Mouse (Mus musculus) 3T3-L1 (cell line): Measurements from ENCODE around the gene Slc9a4.
"Not testable (repeated sequence)": the region's sequence is repeated elsewhere in the genome, so short reads cannot be mapped to it uniquely, and the experiment has no call there.

ENCODE experiments used
- DNase-seq: peaks from one replicate; pipeline ENCODE4 v3.0.0-alpha.2; 2015; ENCODE audit warnings: low read depth, low spot score

The Slc9a4 gene

GRCm38 (mm10) chr1:40579784-40580183 is at the start of gene Slc9a4:
Gene Slc9a4, plus strand, starts transcription at chr1:40580081.
- DNase-seq, result peak; percentile 64

GRCm38 (mm10) chr1:40537577-40537976 is 42.3 kb upstream of the Slc9a4 start:
- no peak for DNase-seq

GRCm38 (mm10) chr1:40544650-40545049 is 35.2 kb upstream of the Slc9a4 start:
- DNase-seq, result peak; percentile 90

GRCm38 (mm10) chr1:40546645-40547044 is 33.2 kb upstream of the Slc9a4 start:
- DNase-seq, result no peak

- no peak for DNase-seq
These were observed 32.8 kb upstream of the Slc9a4 start for GRCm38 (mm10) chr1:40547064-40547572.

GRCm38 (mm10) chr1:40547762-40548161 is 32.1 kb upstream of the Slc9a4 start:
- no peak for DNase-seq

GRCm38 (mm10) chr1:40569374-40569773 is 10.5 kb upstream of the Slc9a4 start:
- no peak for DNase-seq

- DNase-seq, result no peak
These were observed 388 bp downstream of the Slc9a4 start for GRCm38 (mm10) chr1:40580269-40580668.

GRCm38 (mm10) chr1:40586776-40587175 is 6.9 kb downstream of the Slc9a4 start:
- peak; percentile 82 for DNase-seq

GRCm38 (mm10) chr1:40590931-40591330 is 11.1 kb downstream of the Slc9a4 start:
- no peak for DNase-seq

- no peak for DNase-seq
These were observed 17.9 kb downstream of the Slc9a4 start for GRCm38 (mm10) chr1:40597822-40598221.

- not testable (repeated sequence) for DNase-seq
These were observed 19.8 kb downstream of the Slc9a4 start for GRCm38 (mm10) chr1:40599661-40600060.

- DNase-seq, result peak; percentile 72
These were observed 20.8 kb downstream of the Slc9a4 start for GRCm38 (mm10) chr1:40600394-40601327.

GRCm38 (mm10) chr1:40601461-40601860 is 21.6 kb downstream of the Slc9a4 start:
- DNase-seq, result no peak

- DNase-seq, result no peak
These were observed 33.3 kb downstream of the Slc9a4 start for GRCm38 (mm10) chr1:40613219-40613618.

- DNase-seq, result peak; percentile 33
These were observed 39.2 kb downstream of the Slc9a4 start for GRCm38 (mm10) chr1:40619093-40619492.

GRCm38 (mm10) chr1:40619871-40620270 is 40.0 kb downstream of the Slc9a4 start:
- DNase-seq, result peak; percentile 37

- DNase-seq, result no peak
These were observed 45.1 kb downstream of the Slc9a4 start for GRCm38 (mm10) chr1:40624954-40625353.

GRCm38 (mm10) chr1:40626954-40627353 is 47.1 kb downstream of the Slc9a4 start:
- DNase-seq, result no peak

GRCm38 (mm10) chr1:40628443-40628842 is 48.6 kb downstream of the Slc9a4 start:
- no peak for DNase-seq

GRCm38 (mm10) chr1:40632407-40633062 is 52.7 kb downstream of the Slc9a4 start:
- no peak for DNase-seq

- no peak for DNase-seq
These were observed 54.7 kb downstream of the Slc9a4 start for GRCm38 (mm10) chr1:40634608-40635007.
